In genomic region chr11:51426155-51426554, GRCm38 (mm10) we compare ENCODE assay signal across 22 mouse cellular contexts.
A peak's percentile ranks its signal among the peaks of the same experiment; 100 is the strongest.
DNase-seq lines count a peak whose midpoint lies in the region; ATAC-seq lines count a peak whose summit lies in the region.
"Had no signal": no experiment of that assay in that cellular context is flagged by ENCODE, and none has a peak within 500 bp of the region (broad histone marks: within the 10 kb centered on the region; RNA-seq: fewer than 3 reads in every experiment).

No protein-coding gene starts in this region.

- H3K36me3 ChIP-seq in embryonic facial prominence, embryonic 13.5 days: no peaks in the 10 kb centered on the region
- no peaks in the 10 kb centered on the region for H3K36me3 ChIP-seq in embryonic facial prominence, embryonic 14.5 days (ENCODE audit: control insufficient read depth, insufficient read depth, low read length)
- no peaks in the 10 kb centered on the region for H3K36me3 ChIP-seq in limb, embryonic 11.5 days (ENCODE audit: control insufficient read depth, insufficient read depth, low read length)
- no peaks in the 10 kb centered on the region for H3K36me3 ChIP-seq in limb, embryonic 13.5 days
- no peaks in the 10 kb centered on the region for H3K36me3 ChIP-seq in forebrain, embryonic 10.5 days (replicated peaks)
- H3K36me3 ChIP-seq: embryonic facial prominence, embryonic 12.5 days; forebrain, embryonic 12.5 days had no signal

- H3K27me3 ChIP-seq in embryonic facial prominence, embryonic 13.5 days: peaks cover 5% of the 10 kb centered on the region; the same call in 1 of the 2 replicates
- H3K27me3 ChIP-seq in embryonic facial prominence, embryonic 14.5 days (replicated peaks; ENCODE audit: control insufficient read depth, insufficient read depth, low read length): no peaks in the 10 kb centered on the region
- H3K27me3 ChIP-seq in limb, embryonic 11.5 days (ENCODE audit: control insufficient read depth, insufficient read depth, low read length): no peaks in the 10 kb centered on the region
- H3K27me3 ChIP-seq in limb, embryonic 13.5 days: peaks cover 2% of the 10 kb centered on the region; the same call in 1 of the 2 replicates
- no peaks in the 10 kb centered on the region for H3K27me3 ChIP-seq in forebrain, embryonic 10.5 days (ENCODE audit: poor library complexity, severe bottlenecking)
- H3K27me3 ChIP-seq: embryonic facial prominence, embryonic 12.5 days; forebrain, embryonic 12.5 days had no signal

- no peak overlapping the region for H3K27ac ChIP-seq in embryonic facial prominence, embryonic 13.5 days
- no peak overlapping the region for H3K27ac ChIP-seq in embryonic facial prominence, embryonic 14.5 days (replicated peaks; ENCODE audit: low read depth, low read length)
- no peak overlapping the region for H3K27ac ChIP-seq in limb, embryonic 11.5 days (replicated peaks; ENCODE audit: low read depth, low read length)
- peak overlapping the region; percentile 15; the same call in 1 of the 2 replicates for H3K27ac ChIP-seq in limb, embryonic 13.5 days
- no peak overlapping the region for H3K27ac ChIP-seq in forebrain, embryonic 10.5 days
- H3K27ac ChIP-seq: embryonic facial prominence, embryonic 12.5 days; forebrain, embryonic 12.5 days had no signal

- no peak for DNase-seq in embryonic facial prominence, embryonic 14.5 days (ENCODE audit: low spot score)
- DNase-seq in limb, embryonic 11.5 days (ENCODE audit: low spot score): peak; percentile 39
- no peak for DNase-seq in thymus, postnatal 10 days (ENCODE audit: low spot score in 2 of 2)
- DNase-seq in forebrain, embryonic 10.5 days (ENCODE audit: extremely low spot score, low spot score): no peak
- no peak for DNase-seq in Muller cell, postnatal 12 days (ENCODE audit: inconsistent ontology term)
- no peak for DNase-seq in retina, postnatal 1 day
- DNase-seq: adrenal gland, adult 8-10 months; adrenal gland, postnatal 14 days; adrenal gland, postnatal 36 days; cerebellum, adult 11-12 months; cerebellum, adult 2 months; cerebellum, adult 9-10 months; cerebellum, postnatal 10 days; cerebellum, postnatal 25 days; forebrain, postnatal 0 days had no signal

- ATAC-seq in embryonic facial prominence, embryonic 13.5 days (ENCODE audit: insufficient number of reproducible peaks, insufficient read depth, low FRiP score, low TSS enrichment, low read depth): peak; percentile 33; the same call in 1 of the 2 replicates
- ATAC-seq in embryonic facial prominence, embryonic 14.5 days (ENCODE audit: low read depth): 0 out of 2 replicates have a peak, but pooled peaks have one; percentile 15
- ATAC-seq in limb, embryonic 11.5 days (ENCODE audit: insufficient number of reproducible peaks, low FRiP score, low TSS enrichment, low read depth): peak; percentile 66; the same call in 1 of the 2 replicates
- ATAC-seq in limb, embryonic 13.5 days (ENCODE audit: low FRiP score, low read depth): no peak
- ATAC-seq: activated CD4-positive, CD25-positive, alpha-beta regulatory T cell, adult 4 months; forebrain, embryonic 14.5 days; forebrain, postnatal 0 days; Patski had no signal

- H3K9me3 ChIP-seq in embryonic facial prominence, embryonic 13.5 days: no peaks in the 10 kb centered on the region
- no peaks in the 10 kb centered on the region for H3K9me3 ChIP-seq in embryonic facial prominence, embryonic 14.5 days (ENCODE audit: control insufficient read depth, low read length)
- H3K9me3 ChIP-seq in limb, embryonic 11.5 days (ENCODE audit: control insufficient read depth, low read length): peaks cover 1% of the 10 kb centered on the region; the same call in 1 of the 2 replicates
- H3K9me3 ChIP-seq in limb, embryonic 13.5 days: no peaks in the 10 kb centered on the region
- no peaks in the 10 kb centered on the region for H3K9me3 ChIP-seq in forebrain, embryonic 10.5 days
- H3K9me3 ChIP-seq: embryonic facial prominence, embryonic 12.5 days; forebrain, embryonic 12.5 days had no signal

- H3K4me3 ChIP-seq in embryonic facial prominence, embryonic 13.5 days: no peak overlapping the region
- H3K4me3 ChIP-seq in embryonic facial prominence, embryonic 14.5 days (ENCODE audit: low read depth, low read length): no peak overlapping the region
- no peak overlapping the region for H3K4me3 ChIP-seq in limb, embryonic 11.5 days (ENCODE audit: low read depth, low read length)
- H3K4me3 ChIP-seq in limb, embryonic 13.5 days: no peak overlapping the region
- H3K4me3 ChIP-seq in forebrain, embryonic 10.5 days: no peak overlapping the region
- H3K4me3 ChIP-seq: embryonic facial prominence, embryonic 12.5 days; forebrain, embryonic 12.5 days had no signal

- 75% methylated on average over 3 of the region's 3 CpGs for WGBS in embryonic facial prominence, embryonic 13.5 days
- WGBS in embryonic facial prominence, embryonic 14.5 days: 74% methylated on average over 3 of the region's 3 CpGs
- WGBS in limb, embryonic 11.5 days: 79% methylated on average over 3 of the region's 3 CpGs
- WGBS in limb, embryonic 13.5 days: 57% methylated on average over 3 of the region's 3 CpGs
- WGBS in forebrain, embryonic 10.5 days: 92% methylated on average over 3 of the region's 3 CpGs

- peaks cover 43% of the 10 kb centered on the region for H3K4me1 ChIP-seq in embryonic facial prominence, embryonic 13.5 days
- peaks cover 18% of the 10 kb centered on the region for H3K4me1 ChIP-seq in embryonic facial prominence, embryonic 14.5 days (ENCODE audit: control insufficient read depth, insufficient read depth, low read length)
- peaks cover 42% of the 10 kb centered on the region for H3K4me1 ChIP-seq in limb, embryonic 11.5 days (ENCODE audit: control insufficient read depth, insufficient read depth, low read length)
- peaks cover 74% of the 10 kb centered on the region for H3K4me1 ChIP-seq in limb, embryonic 13.5 days
- H3K4me1 ChIP-seq in forebrain, embryonic 10.5 days: peaks cover 25% of the 10 kb centered on the region

- no peak overlapping the region for H3K4me2 ChIP-seq in embryonic facial prominence, embryonic 13.5 days
- no peak overlapping the region for H3K4me2 ChIP-seq in embryonic facial prominence, embryonic 14.5 days (ENCODE audit: low read depth, low read length)
- H3K4me2 ChIP-seq in limb, embryonic 11.5 days (ENCODE audit: low read depth, severe bottlenecking): no peak overlapping the region
- H3K4me2 ChIP-seq in limb, embryonic 13.5 days (replicated peaks): 0 out of 2 replicates have a peak overlapping the region, but pooled peaks have one; percentile 9
- H3K4me2 ChIP-seq: embryonic facial prominence, embryonic 12.5 days; forebrain, embryonic 12.5 days had no signal

- H3K9ac ChIP-seq in embryonic facial prominence, embryonic 13.5 days: no peak overlapping the region
- no peak overlapping the region for H3K9ac ChIP-seq in embryonic facial prominence, embryonic 14.5 days (ENCODE audit: low read depth, low read length)
- no peak overlapping the region for H3K9ac ChIP-seq in limb, embryonic 11.5 days (ENCODE audit: low read length)
- no peak overlapping the region for H3K9ac ChIP-seq in limb, embryonic 13.5 days
- H3K9ac ChIP-seq: embryonic facial prominence, embryonic 12.5 days; forebrain, embryonic 12.5 days; forebrain, postnatal 0 days had no signal
